Mouse (Mus musculus): Measurements from ENCODE around the gene Ptn.

- TF ChIP-seq POLR2A (IDR thresholded peaks at IDR 0.05; ENCODE audit: borderline replicate concordance, insufficient read depth, low read length) (no peak), CTCF (IDR thresholded peaks at IDR 0.05; ENCODE audit: borderline replicate concordance, insufficient read depth, low read depth, low read length) (no peak)
These were observed 35.3 kb upstream of the Ptn start for GRCm38 (mm10) chr6:36845288-36845687.
